Mouse (Mus musculus) C2C12 (cell line): ENCODE data around the gene Gm21981. TPM values are rescaled to one million over a fixed set of nuclear protein-coding genes. Genes with fewer than 3 reads are reported as not detected.

Source experiments
- H3K27me3 ChIP-seq: one replicate; pipeline ENCODE4 v1.6.1; 2011; ENCODE audit not compliant: control insufficient read depth, insufficient read depth, insufficient read length
- H3K36me3 ChIP-seq: one replicate; pipeline ENCODE4 v1.6.1; 2011; ENCODE audit not compliant: control insufficient read depth, insufficient read depth
- H3K4me3 ChIP-seq: one replicate; pipeline ENCODE4 v1.5.1; 2011; ENCODE audit warnings: mild to moderate bottlenecking, control low read depth; ENCODE audit not compliant: poor library complexity, insufficient read depth, severe bottlenecking
- H3K79me2 ChIP-seq: one replicate; pipeline ENCODE4 v1.6.1; 2011; ENCODE audit not compliant: control insufficient read depth, insufficient read depth
- H3K79me3 ChIP-seq: one replicate; pipeline ENCODE4 v1.6.1; 2011; ENCODE audit warnings: low read depth, control low read depth
- H3ac ChIP-seq: one replicate; pipeline ENCODE3; 2011; ENCODE audit warnings: low read depth; ENCODE audit not compliant: control insufficient read depth, insufficient read length
- CEBPB ChIP-seq: IDR thresholded peaks from one replicate; pipeline ENCODE4 v1.6.1; 2011; ENCODE audit warnings: low read depth, mild to moderate bottlenecking, control low read depth, moderate library complexity
- CTCF ChIP-seq: IDR thresholded peaks from one replicate; pipeline ENCODE4 v1.5.1; 2011; ENCODE audit not compliant: control insufficient read depth, insufficient read depth, insufficient read length
- FOSL1 ChIP-seq: IDR thresholded peaks from one replicate; pipeline ENCODE4 v1.8.0; 2011; ENCODE audit warnings: mild to moderate bottlenecking, low read length; ENCODE audit not compliant: poor library complexity, insufficient read depth, severe bottlenecking
- MAX ChIP-seq: IDR thresholded peaks from one replicate; pipeline ENCODE4 v1.6.1; 2011; ENCODE audit warnings: mild to moderate bottlenecking, control low read depth
- MYOD1 ChIP-seq: IDR thresholded peaks from one replicate; pipeline ENCODE4 v1.6.1; 2011; ENCODE audit warnings: low read depth; ENCODE audit not compliant: control insufficient read depth, insufficient read length
- MYOG ChIP-seq: IDR thresholded peaks from one replicate; pipeline ENCODE4 v1.6.1; 2011; ENCODE audit not compliant: control insufficient read depth, insufficient read length; ENCODE audit errors: extremely low read depth
- USF1 ChIP-seq: IDR thresholded peaks from one replicate; pipeline ENCODE4 v1.6.1; 2011; ENCODE audit warnings: low read depth, mild to moderate bottlenecking, control low read depth, moderate library complexity
- polyA plus RNA-seq: library from polyadenylated mRNA; unstranded; fragments of >200 nt; fragmentation: generic; extraction: Trizol; gene quantifications from one replicate; pipeline ENCODE4 v1.2.1, GENCODE M21; 2012; ENCODE audit warnings: missing spikeins

Gm21981 gene
- polyA plus RNA-seq, 1 experiment: 1.3 TPM

- Histone ChIP-seq H3K27me3 (no peaks in the 10 kb centered on the region), H3K79me3 (no peaks in the 10 kb centered on the region), H3K79me2 (no peaks in the 10 kb centered on the region), H3K4me3 (no peak overlapping the region), H3K36me3 (peaks cover 8% of the 10 kb centered on the region), H3ac (no peak overlapping the region)
- TF ChIP-seq FOSL1: no peak
- no peak for TF ChIP-seq MAX
- no peak for TF ChIP-seq MYOG
- no peak for TF ChIP-seq CEBPB
- TF ChIP-seq USF1: no peak
These were observed 42.3 kb downstream of the Gm21981 start for GRCm38 (mm10) chr17:47651953-47652352.

GRCm38 (mm10) chr17:47648966-47649365 lies 45.3 kb downstream of the Gm21981 start:
- no peaks in the 10 kb centered on the region for H3K79me2 ChIP-seq
- peaks cover 8% of the 10 kb centered on the region for H3K36me3 ChIP-seq
- H3K27me3 ChIP-seq: no peaks in the 10 kb centered on the region
- no peaks in the 10 kb centered on the region for H3K79me3 ChIP-seq
- TF ChIP-seq FOSL1 (no peak), MYOG (no peak), CEBPB (no peak), USF1 (no peak), CTCF (no peak), MYOD1 (no peak), MAX (no peak)
- no peak overlapping the region for H3ac ChIP-seq
- no peak overlapping the region for H3K4me3 ChIP-seq

- Histone ChIP-seq H3K79me3 (no peaks in the 10 kb centered on the region), H3ac (no peak overlapping the region), H3K79me2 (no peaks in the 10 kb centered on the region), H3K36me3 (peaks cover 8% of the 10 kb centered on the region), H3K4me3 (no peak overlapping the region), H3K27me3 (no peaks in the 10 kb centered on the region)
- TF ChIP-seq CEBPB (no peak), MAX (no peak), FOSL1 (no peak), MYOG (no peak), CTCF (no peak), MYOD1 (no peak)
These were observed 47.6 kb downstream of the Gm21981 start for GRCm38 (mm10) chr17:47646683-47647082.

- Histone ChIP-seq H3ac (no peak overlapping the region), H3K36me3 (no peaks in the 10 kb centered on the region), H3K4me3 (no peak overlapping the region), H3K79me2 (no peaks in the 10 kb centered on the region), H3K27me3 (no peaks in the 10 kb centered on the region), H3K79me3 (no peaks in the 10 kb centered on the region)
- TF ChIP-seq USF1 (no peak), CEBPB (no peak), MAX (no peak), MYOG (no peak), FOSL1 (no peak), CTCF (no peak), MYOD1 (no peak)
These were observed 51.3 kb downstream of the Gm21981 start for GRCm38 (mm10) chr17:47642992-47643391.

Other genes starting within 250 kb of the Gm21981 start
- 12.2 TPM for gene Taf8, start 192.2 kb downstream of the Gm21981 start, polyA plus RNA-seq
- 217 TPM for gene Ccnd3, start 189.4 kb downstream of the Gm21981 start, polyA plus RNA-seq
- gene Bysl, start 83.0 kb downstream of the Gm21981 start, polyA plus RNA-seq: 42.6 TPM
- 25.8 TPM for gene Med20, start 82.9 kb downstream of the Gm21981 start, polyA plus RNA-seq
- gene Gm20517, start 82.9 kb downstream of the Gm21981 start, polyA plus RNA-seq: 1.3 TPM
- 3.2 TPM for gene Usp49, start 63.8 kb downstream of the Gm21981 start, polyA plus RNA-seq
- 223 TPM for gene Tomm6, start 6.1 kb downstream of the Gm21981 start, polyA plus RNA-seq
- 2.2 TPM for gene Frs3, start 5.4 kb downstream of the Gm21981 start, polyA plus RNA-seq
- gene Prickle4, start 281 bp upstream of the Gm21981 start, polyA plus RNA-seq: 0.12 TPM
- not detected for gene Pgc, start 32.4 kb upstream of the Gm21981 start, polyA plus RNA-seq
- 7.6 TPM for gene Tfeb, start 42.6 kb upstream of the Gm21981 start, polyA plus RNA-seq
- gene Mdfi, start 140.2 kb upstream of the Gm21981 start, polyA plus RNA-seq: 0.68 TPM
- 32.4 TPM for gene Foxp4, start 230.2 kb upstream of the Gm21981 start, polyA plus RNA-seq